Mouse (Mus musculus) forebrain, embryonic 11.5 days (tissue): ENCODE results near the gene Gm20481. TPM values are rescaled to one million over a fixed set of nuclear protein-coding genes. Genes with fewer than 3 reads are reported as not detected.
"Not testable (repeated sequence)": the region's sequence is repeated elsewhere in the genome, so short reads cannot be mapped to it uniquely, and the experiment has no call there.

Experiments used
- ATAC-seq: fragments of 200-750 bp; cut with Nextera tagmentation; replicated peaks from 2 replicates; pipeline ENCODE4 v1.8.0; 2017; ENCODE audit warnings: moderate TSS enrichment; ENCODE audit not compliant: low FRiP score
- DNase-seq: peaks from one replicate; pipeline ENCODE4 v3.0.0-alpha.2; 2017; ENCODE audit warnings: low spot score
- H3K27ac ChIP-seq: fragments of 300-500 bp; sonication (generic); 2 replicates; pipeline ENCODE4 v1.5.1; 2014; ENCODE audit warnings: low read depth, low read length
- H3K27me3 ChIP-seq: fragments of 300-500 bp; sonication (generic); 2 replicates; pipeline ENCODE4 v1.6.1; 2014; ENCODE audit warnings: mild to moderate bottlenecking, low read length, mixed read lengths; ENCODE audit not compliant: control insufficient read depth, insufficient read depth
- H3K36me3 ChIP-seq: fragments of 300-500 bp; sonication (generic); 2 replicates; pipeline ENCODE4 v1.6.1; 2014; ENCODE audit warnings: mild to moderate bottlenecking, low read length, moderate library complexity, mixed read lengths; ENCODE audit not compliant: control insufficient read depth, insufficient read depth
- H3K4me1 ChIP-seq: fragments of 300-500 bp; sonication (generic); replicated peaks from 2 replicates; pipeline ENCODE4 v1.6.1; 2014; ENCODE audit warnings: low read length, mixed read lengths; ENCODE audit not compliant: control insufficient read depth, insufficient read depth
- H3K4me2 ChIP-seq: fragments of 300-500 bp; sonication (generic); 2 replicates; pipeline ENCODE4 v1.6.1; 2014; ENCODE audit warnings: low read depth, mild to moderate bottlenecking, low read length, moderate library complexity, mixed read lengths; ENCODE audit not compliant: severe bottlenecking
- H3K4me3 ChIP-seq: fragments of 300-500 bp; sonication (generic); 2 replicates; pipeline ENCODE4 v1.5.1; 2014; ENCODE audit warnings: low read depth, low read length
- H3K9ac ChIP-seq: fragments of 300-500 bp; sonication (generic); 2 replicates; pipeline ENCODE4 v1.6.1; 2014; ENCODE audit warnings: low read length
- H3K9me3 ChIP-seq: fragments of 300-500 bp; sonication (generic); 2 replicates; pipeline ENCODE4 v1.6.1; 2016; ENCODE audit warnings: low read length, mixed read lengths; ENCODE audit not compliant: control insufficient read depth
- WGBS: fragments of 180-500 bp; shearing (Covaris S2); extraction: QIAGEN DNeasy Blood & Tissue Kit; methylation state at CpG from one replicate; pipeline ENCODE4 v1.1.7; 2014; 5-methylcytosine and 5-hydroxymethylcytosine counted together
- polyA plus RNA-seq: library from polyadenylated mRNA; unstranded; fragments of >200 nt; fragmentation: Nextera tagmentation; extraction: Ambion mirVana; gene quantifications from 2 replicates; pipeline ENCODE4 v1.2.1, GENCODE M21; 2014

The Gm20481 gene
- polyA plus RNA-seq, 1 experiment from 2014 or later = not detected

DNA sequence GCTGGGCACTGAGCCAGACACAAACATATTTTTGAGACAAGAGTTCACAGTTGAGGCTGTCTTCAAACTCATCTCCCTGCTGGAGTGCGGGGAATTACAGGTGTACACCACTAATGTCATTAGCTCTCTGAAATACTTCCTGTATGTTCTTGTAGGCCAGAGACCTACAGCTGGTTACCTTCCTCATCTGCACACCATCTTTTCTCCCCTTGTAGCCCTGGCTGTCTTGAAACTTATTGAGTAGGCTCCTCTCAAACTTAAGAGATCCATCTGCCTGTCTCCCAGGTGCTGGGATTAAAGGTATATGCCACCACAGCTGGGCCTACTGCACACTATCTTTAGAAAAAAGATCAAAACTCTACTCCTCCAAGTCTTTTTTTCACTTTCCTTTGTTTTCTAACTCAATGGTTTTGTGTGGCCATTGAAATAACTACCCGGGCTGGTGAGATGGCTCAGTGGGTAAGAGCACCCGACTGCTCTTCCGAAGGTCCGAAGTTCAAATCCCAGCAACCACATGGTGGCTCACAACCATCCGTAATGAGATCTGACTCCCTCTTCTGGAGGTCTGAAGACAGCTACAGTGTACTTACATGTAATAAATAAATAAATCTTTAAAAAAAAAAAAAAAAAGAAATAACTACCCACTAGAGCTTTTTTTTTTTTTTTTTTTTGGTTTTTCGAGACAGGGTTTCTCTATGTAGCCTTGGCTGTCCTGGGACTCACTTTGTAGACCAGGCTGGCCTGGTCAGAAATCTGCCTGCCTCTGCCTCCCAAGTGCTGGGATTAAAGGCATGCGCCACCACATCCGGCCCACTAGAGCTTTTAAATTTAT lies 20.8 kb upstream of the Gm20481 start:
- 65% methylated on average over 9 of the region's 9 CpGs for WGBS
- H3K9me3 ChIP-seq, H3K4me2 ChIP-seq, H3K27ac ChIP-seq, H3K9ac ChIP-seq, H3K4me3 ChIP-seq, H3K27me3 ChIP-seq, H3K4me1 ChIP-seq, ATAC-seq, DNase-seq: not testable (repeated sequence)
- H3K36me3 ChIP-seq = peaks cover 11% of the 10 kb centered on the region; the same call in 1 of the 2 replicates

GRCm38 (mm10) chr17:34949553-34949969 lies 20.2 kb upstream of the Gm20481 start:
- Histone ChIP-seq H3K9ac (peak overlapping the region; percentile 23; the same call in 1 of the 2 replicates), H3K4me1 (peaks cover 6% of the 10 kb centered on the region; the same call in 1 of the 2 replicates), H3K36me3 (peaks cover 11% of the 10 kb centered on the region; the same call in 1 of the 2 replicates), H3K27me3 (no peaks in the 10 kb centered on the region), H3K9me3 (no peaks in the 10 kb centered on the region), H3K4me3 (0 out of 2 replicates have a peak overlapping the region, but pooled peaks have one; percentile 99), H3K27ac (no peak overlapping the region), H3K4me2 (no peak overlapping the region)
- DNase-seq (peak; percentile 62), ATAC-seq (no peak)
- 35% methylated on average over 4 of the region's 4 CpGs for WGBS

DNA sequence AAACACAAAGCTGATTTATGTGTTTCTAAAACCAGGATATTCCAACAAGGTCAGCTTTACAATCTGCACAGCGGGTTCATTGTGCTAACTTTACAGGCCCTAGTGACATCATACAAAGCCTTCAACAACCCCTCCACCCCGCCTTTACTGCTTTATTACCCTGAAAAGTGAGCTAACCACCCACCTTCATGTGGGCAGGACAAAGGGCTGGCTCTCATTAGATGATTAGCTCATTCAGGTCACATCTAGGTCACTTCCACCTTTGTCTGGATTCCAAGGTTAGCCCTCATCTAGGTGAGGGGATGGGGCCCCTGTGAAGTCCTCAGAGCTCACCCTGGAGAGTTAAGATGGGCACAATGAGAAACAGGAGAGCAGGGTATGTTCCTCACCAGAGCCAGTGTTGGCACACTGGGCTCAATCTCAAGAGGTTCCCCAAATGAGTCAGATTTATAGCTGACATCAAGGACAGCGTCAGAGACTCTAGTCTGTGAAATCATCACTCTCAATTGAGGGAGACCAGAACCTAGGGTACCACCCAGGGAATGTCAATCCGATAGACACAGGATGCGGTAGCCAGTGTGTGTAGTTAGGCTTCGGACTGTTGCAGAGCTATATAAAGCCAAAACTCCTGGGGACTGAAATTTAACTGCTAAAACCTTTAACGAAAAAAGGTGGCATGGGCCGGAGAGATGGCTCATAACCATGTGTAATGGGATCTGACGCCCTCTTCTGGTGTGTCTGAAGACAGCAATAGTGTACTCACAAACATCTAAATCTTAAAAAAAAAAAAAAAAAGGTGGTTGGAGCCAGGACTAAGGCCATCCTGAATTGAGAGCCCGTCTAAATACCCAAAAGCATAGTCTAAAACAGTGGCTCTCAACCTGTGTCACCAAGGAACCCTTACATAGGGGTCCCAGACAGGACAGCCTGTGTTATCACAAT lies 18.9 kb upstream of the Gm20481 start:
- peaks cover 11% of the 10 kb centered on the region; the same call in 1 of the 2 replicates for H3K36me3 ChIP-seq
- 31% methylated on average over 10 of the region's 10 CpGs for WGBS
- H3K4me2 ChIP-seq = peak overlapping the region; percentile 97
- peak overlapping the region; percentile 93 for H3K27ac ChIP-seq
- peaks cover 6% of the 10 kb centered on the region; the same call in 1 of the 2 replicates for H3K4me1 ChIP-seq
- ATAC-seq (no peak), DNase-seq (no peak)
- peak overlapping the region; percentile 100 for H3K9ac ChIP-seq
- no peaks in the 10 kb centered on the region for H3K9me3 ChIP-seq
- peak overlapping the region; percentile 99 for H3K4me3 ChIP-seq
- H3K27me3 ChIP-seq = peaks cover 3% of the 10 kb centered on the region; the same call in 1 of the 2 replicates

- DNase-seq = no peak
- Histone ChIP-seq H3K4me2 (peak overlapping the region; percentile 97), H3K9ac (peak overlapping the region; percentile 100), H3K36me3 (peaks cover 11% of the 10 kb centered on the region; the same call in 1 of the 2 replicates), H3K27me3 (peaks cover 8% of the 10 kb centered on the region; the same call in 1 of the 2 replicates), H3K27ac (peak overlapping the region; percentile 93), H3K4me1 (peaks cover 6% of the 10 kb centered on the region; the same call in 1 of the 2 replicates), H3K4me3 (peak overlapping the region; percentile 99), H3K9me3 (no peaks in the 10 kb centered on the region)
- ATAC-seq = no peak; the same call in 1 of the 2 replicates
- under 1% methylated on average over 29 of the region's 29 CpGs for WGBS
Measured at GRCm38 (mm10) chr17:34951636-34952377, 17.9 kb upstream of the Gm20481 start.

DNA sequence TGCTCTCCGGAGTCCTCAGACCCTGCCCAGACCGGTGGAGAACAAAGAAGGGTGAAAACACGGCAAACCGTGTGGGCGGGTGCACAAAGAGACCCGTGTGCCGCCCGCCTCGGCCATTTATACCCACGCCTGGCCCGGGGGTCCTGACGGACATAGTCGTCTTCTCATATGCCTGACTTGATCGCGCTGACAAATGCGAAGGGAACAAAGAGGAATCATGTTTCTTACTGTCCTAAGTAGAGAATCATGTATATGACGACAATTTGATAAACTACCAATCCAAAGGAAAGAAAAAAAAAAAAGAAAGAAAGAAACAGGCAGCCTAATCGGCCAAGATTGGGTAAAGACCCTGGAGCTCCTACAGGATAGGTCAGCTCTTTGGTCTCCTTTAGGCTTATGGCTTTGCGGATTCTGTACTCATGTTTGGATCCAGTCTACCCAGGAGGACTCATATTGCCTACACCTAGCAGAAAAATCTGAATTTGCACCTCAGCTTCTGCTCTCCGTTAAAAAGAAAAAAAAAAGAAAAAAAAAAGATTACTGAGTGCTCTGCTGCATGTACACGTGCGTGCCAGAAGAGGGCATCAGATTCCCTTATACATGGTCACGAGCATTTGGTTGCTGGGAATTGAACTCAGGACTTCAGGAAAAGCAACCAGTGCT lies 17.2 kb upstream of the Gm20481 start:
- Histone ChIP-seq H3K9ac (peak overlapping the region; percentile 100), H3K4me2 (peak overlapping the region; percentile 97), H3K9me3 (no peaks in the 10 kb centered on the region), H3K36me3 (peaks cover 11% of the 10 kb centered on the region; the same call in 1 of the 2 replicates), H3K4me3 (peak overlapping the region; percentile 99), H3K27me3 (peaks cover 8% of the 10 kb centered on the region; the same call in 1 of the 2 replicates), H3K4me1 (peaks cover 6% of the 10 kb centered on the region; the same call in 1 of the 2 replicates), H3K27ac (peak overlapping the region; percentile 93)
- DNase-seq = peak; percentile 93
- peak; percentile 89 for ATAC-seq
- WGBS = under 1% methylated on average over 23 of the region's 23 CpGs

GRCm38 (mm10) chr17:34953258-34953657 lies 16.5 kb upstream of the Gm20481 start:
- Histone ChIP-seq H3K27ac (no peak overlapping the region), H3K27me3 (peaks cover 8% of the 10 kb centered on the region; the same call in 1 of the 2 replicates), H3K36me3 (peaks cover 11% of the 10 kb centered on the region; the same call in 1 of the 2 replicates), H3K4me2 (no peak overlapping the region), H3K9ac (no peak overlapping the region), H3K4me1 (peaks cover 6% of the 10 kb centered on the region; the same call in 1 of the 2 replicates), H3K9me3 (no peaks in the 10 kb centered on the region), H3K4me3 (peak overlapping the region; percentile 99; the same call in 1 of the 2 replicates)
- DNase-seq (no peak), ATAC-seq (no peak)
- 89% methylated on average over 3 of the region's 3 CpGs for WGBS

DNA sequence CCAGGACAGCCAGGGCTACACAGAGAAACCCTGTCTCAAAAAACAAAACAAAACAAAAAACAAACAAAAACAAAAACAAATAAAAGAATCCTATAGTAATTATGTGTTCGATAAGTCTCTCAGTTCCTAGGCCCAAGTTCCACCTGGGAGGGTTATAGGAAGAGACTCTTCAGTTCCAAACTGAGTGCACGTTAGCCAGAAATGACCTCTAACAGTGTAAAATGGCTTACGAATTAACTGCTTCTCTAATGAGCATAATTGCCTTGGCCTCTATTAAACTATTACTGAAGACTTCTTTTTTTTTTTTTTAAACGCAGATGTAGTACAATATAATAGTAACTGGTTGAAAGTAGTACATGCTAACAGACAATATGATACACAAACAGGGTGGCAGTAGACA lies 15.8 kb upstream of the Gm20481 start:
- Histone ChIP-seq H3K9ac (no peak overlapping the region), H3K9me3 (no peaks in the 10 kb centered on the region), H3K4me2 (no peak overlapping the region), H3K4me3 (no peak overlapping the region), H3K27me3 (peaks cover 8% of the 10 kb centered on the region; the same call in 1 of the 2 replicates), H3K36me3 (peaks cover 11% of the 10 kb centered on the region; the same call in 1 of the 2 replicates), H3K4me1 (peaks cover 6% of the 10 kb centered on the region; the same call in 1 of the 2 replicates), H3K27ac (no peak overlapping the region)
- DNase-seq (no peak), ATAC-seq (no peak)
- WGBS = 86% methylated on average over 4 of the region's 4 CpGs
